Mouse (Mus musculus) central nervous system, embryonic 14 days (tissue): ENCODE data around the gene Fyb2. TPM values are rescaled to one million over a fixed set of nuclear protein-coding genes. Genes with fewer than 3 reads are reported as not detected.

Experiments used
- polyA plus RNA-seq: library from polyadenylated mRNA; depleted of rRNA; stranded (reverse); fragments of >200 nt; gene quantifications from 2 replicates; pipeline ENCODE4 v1.2.3, GENCODE M21; 2012; rRNA removed

Fyb2 gene
- 0.32 and 0.36 TPM in 2 replicates for polyA plus RNA-seq

DNA sequence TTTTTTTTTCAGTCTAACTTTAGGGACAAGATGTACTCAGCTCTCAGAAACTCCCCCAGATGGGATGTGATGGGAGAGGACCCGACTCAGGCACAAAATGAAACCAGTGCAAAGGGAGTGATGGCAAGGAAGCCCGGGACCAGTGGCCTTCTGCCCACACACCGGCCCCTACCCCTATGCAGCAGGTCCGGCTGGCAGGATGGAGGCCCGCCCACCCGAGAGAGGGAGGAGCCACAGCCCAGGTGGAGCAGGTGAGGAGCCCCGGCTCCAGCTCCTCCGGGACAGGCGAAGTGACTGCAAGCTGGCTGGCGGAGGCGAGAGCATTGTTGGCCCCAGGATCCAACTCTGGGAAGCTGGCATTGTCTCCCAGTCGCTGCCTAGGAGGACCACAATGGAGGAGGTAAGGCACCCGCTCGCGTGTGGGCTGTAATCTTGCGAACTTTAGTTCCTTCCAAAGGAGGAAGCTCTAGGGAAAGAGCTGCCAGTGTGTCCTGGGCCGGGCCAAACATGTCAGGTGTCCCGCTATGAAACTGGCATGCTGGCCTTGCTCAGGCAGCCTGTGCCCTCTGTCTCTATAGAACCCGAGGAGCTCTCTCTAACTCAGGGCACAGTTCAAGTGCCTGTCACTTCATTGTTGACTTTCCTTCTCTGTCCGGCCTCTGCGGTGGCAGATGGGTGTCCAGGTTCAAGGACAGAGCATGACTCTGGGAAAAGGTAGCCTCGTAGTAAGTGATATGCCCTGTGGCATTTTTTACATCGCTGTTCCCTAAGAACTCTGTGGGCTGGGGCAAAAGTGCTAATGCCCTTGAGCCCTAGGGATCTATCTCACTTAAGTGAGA lies at the start of gene Fyb2:
TSS of gene Fyb2 (plus strand) at position 166 of the 839 bp plus-strand sequence.

DNA sequence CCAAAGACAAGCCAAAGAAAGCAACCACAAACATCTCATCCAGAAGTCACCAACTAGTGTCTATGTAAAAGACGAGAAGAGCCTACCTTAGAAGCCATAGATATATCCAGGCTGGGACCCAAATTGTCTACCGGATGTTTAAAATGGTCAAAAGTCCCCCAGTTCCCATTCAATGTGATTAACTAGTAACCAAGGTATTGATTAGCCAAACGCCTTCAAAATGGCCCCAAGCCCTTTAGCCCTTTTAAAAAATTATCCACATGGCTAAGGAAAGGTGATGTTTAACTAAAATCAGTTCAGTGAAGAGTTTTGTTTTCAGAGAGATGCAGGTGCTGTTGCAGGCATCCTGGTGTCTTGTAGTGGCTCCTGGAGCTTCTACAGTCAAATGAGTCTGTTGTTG lies 36.9 kb upstream of the Fyb2 start, which contains the start of gene C8a:
TSS of gene C8a (minus strand) at position 76 of the 400 bp plus-strand sequence.

Other genes starting within 250 kb of the Fyb2 start
- 0.10 and 0.26 TPM in 2 replicates for gene C8b, start 147.1 kb upstream of the Fyb2 start, polyA plus RNA-seq
- gene Gm17662, start 56.1 kb upstream of the Fyb2 start, polyA plus RNA-seq, result not detected in 2 replicates
- gene C8a, start 37.1 kb upstream of the Fyb2 start, polyA plus RNA-seq, result 0.02 and 0.04 TPM in 2 replicates
- gene Prkaa2, start 196.4 kb downstream of the Fyb2 start, polyA plus RNA-seq, result 7.1 and 7.4 TPM in 2 replicates
- gene Plpp3, start 243.9 kb downstream of the Fyb2 start, polyA plus RNA-seq, result 58.6 and 67.7 TPM in 2 replicates